Mouse (Mus musculus) bone marrow macrophage, adult 2 months (primary cell): ENCODE data around the gene Eaf2. TPM values are rescaled to one million over a fixed set of nuclear protein-coding genes. Genes with fewer than 3 reads are reported as not detected.
A peak's percentile ranks its signal among the peaks of the same experiment; 100 is the strongest.
"Not testable (repeated sequence)": the region's sequence is repeated elsewhere in the genome, so short reads cannot be mapped to it uniquely, and the experiment has no call there.

Source experiments
- H3K27ac ChIP-seq: 2 replicates; pipeline ENCODE4 v1.5.1; 2012; ENCODE audit warnings: low read depth, low read length; ENCODE audit not compliant: insufficient read depth
- H3K4me1 ChIP-seq: 2 replicates; pipeline ENCODE4 v1.6.1; 2012; ENCODE audit warnings: low read length; ENCODE audit not compliant: control insufficient read depth, insufficient read depth
- H3K4me3 ChIP-seq: 2 replicates; pipeline ENCODE4 v1.5.1; 2012; ENCODE audit warnings: mild to moderate bottlenecking, low read length, moderate library complexity; ENCODE audit not compliant: insufficient read depth
- CTCF ChIP-seq: IDR thresholded peaks from 2 replicates; pipeline ENCODE4 v1.5.1; 2012; ENCODE audit warnings: low read depth, mild to moderate bottlenecking, low read length, moderate library complexity
- POLR2A ChIP-seq: IDR thresholded peaks from 2 replicates; pipeline ENCODE4 v1.6.1; 2012; ENCODE audit warnings: mild to moderate bottlenecking, low read depth, low read length, borderline replicate concordance
- polyA plus RNA-seq: library from polyadenylated mRNA; stranded (reverse); fragments of >200 nt; gene quantifications from 2 replicates; pipeline ENCODE4 v1.2.4, GENCODE M21; 2012; ENCODE audit not compliant: missing spikeins, insufficient read depth, insufficient read length

The Eaf2 gene
- polyA plus RNA-seq, 1 experiment: 1.3 TPM

DNA sequence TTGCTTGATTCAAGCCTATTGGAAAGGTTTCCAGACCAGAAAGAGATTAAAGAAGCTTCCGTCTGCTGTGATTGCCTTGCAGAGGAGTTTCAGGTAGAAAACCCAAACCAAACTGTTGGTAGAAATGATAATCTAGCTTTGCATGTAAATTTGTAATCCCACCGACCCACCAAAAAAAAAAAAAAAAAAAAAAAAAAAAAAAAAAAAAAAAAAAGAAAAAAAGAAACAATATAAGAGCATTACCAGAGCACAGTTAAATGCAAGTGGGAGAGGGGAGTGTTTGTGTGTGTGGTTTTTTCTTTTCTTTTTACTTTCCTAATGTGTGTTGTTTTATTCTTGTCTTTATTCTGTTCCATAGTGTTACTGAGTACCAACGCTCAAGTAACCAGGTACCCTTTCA is 23.6 kb downstream of the Eaf2 start:
- no peak for TF ChIP-seq POLR2A
- no peak for TF ChIP-seq CTCF
- Histone ChIP-seq H3K4me3 (no peak overlapping the region), H3K27ac (no peak overlapping the region), H3K4me1 (no peaks in the 10 kb centered on the region)

DNA sequence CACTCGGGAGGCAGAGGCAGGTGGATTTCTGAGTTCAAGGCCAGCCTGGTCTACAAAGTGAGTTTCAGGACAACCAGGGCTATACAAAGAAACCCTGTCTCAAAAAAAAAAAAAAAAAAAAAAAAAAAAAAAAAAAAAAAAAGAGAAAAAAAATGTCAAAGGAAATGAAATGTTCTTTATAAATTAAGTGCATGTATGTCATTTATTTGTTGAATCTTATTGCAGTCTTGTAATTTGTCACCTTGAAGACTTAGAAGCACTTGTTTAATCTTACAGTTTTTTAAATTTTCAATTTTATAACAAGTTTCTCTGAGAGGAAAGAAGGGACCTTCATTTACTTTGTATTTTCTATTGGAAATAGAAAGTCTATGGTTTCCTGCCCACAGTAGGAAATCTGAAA is 27.9 kb downstream of the Eaf2 start:
- not testable (repeated sequence) for H3K27ac ChIP-seq, H3K4me3 ChIP-seq, H3K4me1 ChIP-seq

DNA sequence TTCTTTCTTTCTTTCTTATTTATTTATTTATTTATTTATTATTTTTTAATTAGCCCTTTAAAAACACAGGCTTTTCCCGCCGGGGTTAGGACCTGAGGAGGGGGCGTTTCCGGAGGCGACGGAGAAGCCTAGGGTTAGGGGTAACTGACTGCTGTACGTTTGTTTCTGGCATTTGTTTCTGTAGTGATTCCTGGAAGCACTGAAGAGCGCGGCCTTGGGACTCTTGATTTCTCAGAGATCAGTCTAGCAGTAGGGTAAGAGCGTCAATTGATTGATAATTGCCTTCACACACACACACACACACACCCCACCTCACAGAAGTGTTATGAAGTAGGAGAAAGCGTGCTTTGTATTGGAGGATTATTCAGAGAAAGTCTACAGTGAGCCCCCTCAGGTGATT is 46.0 kb downstream of the Eaf2 start:
- Histone ChIP-seq H3K4me1 (peaks cover 5% of the 10 kb centered on the region), H3K4me3 (peak overlapping the region; percentile 93), H3K27ac (no peak overlapping the region)
- no peak for TF ChIP-seq CTCF
- no peak for TF ChIP-seq POLR2A

DNA sequence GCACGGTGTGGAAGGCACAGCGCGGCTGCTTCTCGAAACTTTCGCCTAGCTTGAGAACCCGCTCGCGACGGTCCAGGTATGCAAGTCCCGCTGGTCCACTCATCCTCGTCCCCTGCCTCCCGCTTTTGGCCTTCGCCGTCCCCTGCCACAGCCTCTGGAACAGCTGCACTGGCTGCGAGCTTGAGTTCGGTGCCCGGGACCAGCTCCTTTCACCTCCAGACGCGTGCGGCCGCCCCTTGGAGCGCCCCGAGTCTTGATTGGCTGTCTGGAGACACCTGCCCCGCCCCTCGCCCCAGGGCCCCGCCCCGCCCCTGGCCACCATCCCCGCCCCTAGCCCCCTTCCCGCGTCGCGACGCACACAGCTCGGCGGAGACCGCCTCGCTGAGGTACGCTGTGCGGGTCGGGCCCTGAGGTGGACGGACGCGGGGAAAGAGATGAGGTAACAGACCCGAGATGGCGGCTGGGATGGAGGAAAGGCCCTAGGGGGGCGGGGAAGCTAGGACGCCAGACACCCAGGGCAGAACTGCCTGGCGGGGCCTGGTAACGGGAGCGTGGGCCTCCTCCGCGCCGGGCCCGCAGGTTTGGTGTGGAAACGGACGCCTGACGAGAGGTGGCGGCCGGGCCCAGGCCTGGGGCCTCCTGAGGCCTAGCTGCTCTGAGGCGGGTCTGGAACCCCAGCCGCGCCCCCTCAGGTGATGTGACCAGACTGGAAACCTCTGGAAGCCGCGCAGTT is 46.6 kb downstream of the Eaf2 start, which contains the start of gene Iqcb1:
Gene Iqcb1, plus strand, starts transcription at position 332 of the 733 bp plus-strand sequence.
- no peak for TF ChIP-seq POLR2A
- no peak for TF ChIP-seq CTCF
- H3K4me1 ChIP-seq: peaks cover 5% of the 10 kb centered on the region
- peak within 1 kb of the TSS; percentile 93 for H3K4me3 ChIP-seq
- H3K27ac ChIP-seq: no peak within 1 kb of the TSS

DNA sequence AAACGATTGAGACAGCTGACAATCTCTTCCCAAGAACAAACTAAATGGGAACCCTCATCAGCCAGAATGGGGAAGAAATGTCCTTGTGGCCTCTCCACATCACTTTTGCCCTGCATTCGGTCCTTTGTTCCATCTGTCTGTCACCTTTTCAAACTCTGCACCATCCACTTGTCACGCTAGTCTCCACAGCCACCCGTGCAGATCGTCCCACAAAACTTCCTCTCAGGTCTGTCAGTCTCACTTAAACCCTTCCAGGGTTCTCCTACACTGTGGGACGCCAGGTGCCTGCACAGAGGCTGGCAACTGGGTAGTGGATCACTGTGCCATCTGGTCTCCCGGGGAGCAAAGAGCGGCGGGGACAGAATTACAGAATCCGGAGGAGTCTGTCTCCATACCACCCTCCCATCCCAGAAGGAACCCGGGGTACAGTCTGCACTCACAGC is 47.2 kb downstream of the Eaf2 start:
- Histone ChIP-seq H3K4me1 (peaks cover 5% of the 10 kb centered on the region), H3K27ac (no peak overlapping the region), H3K4me3 (peak overlapping the region; percentile 93)
- no peak for TF ChIP-seq CTCF
- no peak for TF ChIP-seq POLR2A

DNA sequence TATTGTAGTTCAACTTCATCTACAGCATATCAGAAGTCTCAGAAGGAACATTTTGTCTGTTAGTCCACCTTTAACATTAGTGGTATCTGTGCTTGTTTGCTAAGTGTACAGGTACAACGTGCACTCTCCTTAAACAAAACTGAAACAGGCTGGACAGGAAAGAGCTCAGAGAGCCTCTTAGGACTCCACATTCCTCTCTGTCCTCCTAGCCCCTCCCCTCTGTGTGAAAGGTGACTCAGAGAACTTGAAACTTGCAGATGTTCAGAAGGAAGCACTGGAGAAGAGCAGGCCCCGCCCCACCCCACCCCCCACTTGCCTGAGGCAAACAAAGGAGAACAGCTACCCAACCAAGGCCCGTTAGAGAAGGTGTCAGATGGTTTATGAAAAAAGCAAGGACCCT is 53.3 kb downstream of the Eaf2 start:
- H3K4me1 ChIP-seq: peaks cover 6% of the 10 kb centered on the region
- TF ChIP-seq CTCF (no peak), POLR2A (no peak)
- H3K4me3 ChIP-seq: no peak overlapping the region
- no peak overlapping the region for H3K27ac ChIP-seq

DNA sequence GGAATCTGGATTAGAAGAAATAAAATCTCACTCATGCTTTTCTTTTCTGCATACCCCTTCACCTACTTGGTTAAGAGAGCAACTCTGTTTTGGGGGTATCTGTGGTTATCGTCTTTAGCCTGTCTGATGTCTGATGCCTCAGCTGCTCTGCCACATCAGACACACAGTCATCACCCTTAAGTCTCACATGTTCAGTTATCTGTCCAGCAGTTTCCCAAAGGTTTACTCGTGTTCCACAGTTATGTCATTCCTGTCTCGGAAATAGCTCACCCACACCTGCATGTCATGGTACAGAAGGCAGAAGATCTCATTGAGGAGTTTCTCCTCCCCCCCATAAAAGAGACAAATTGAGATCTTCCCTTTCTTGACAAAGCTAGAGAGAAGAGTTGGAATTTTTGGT is 54.1 kb downstream of the Eaf2 start:
- Histone ChIP-seq H3K4me3 (no peak overlapping the region), H3K4me1 (peaks cover 6% of the 10 kb centered on the region), H3K27ac (no peak overlapping the region)
- TF ChIP-seq CTCF (no peak), POLR2A (no peak)

DNA sequence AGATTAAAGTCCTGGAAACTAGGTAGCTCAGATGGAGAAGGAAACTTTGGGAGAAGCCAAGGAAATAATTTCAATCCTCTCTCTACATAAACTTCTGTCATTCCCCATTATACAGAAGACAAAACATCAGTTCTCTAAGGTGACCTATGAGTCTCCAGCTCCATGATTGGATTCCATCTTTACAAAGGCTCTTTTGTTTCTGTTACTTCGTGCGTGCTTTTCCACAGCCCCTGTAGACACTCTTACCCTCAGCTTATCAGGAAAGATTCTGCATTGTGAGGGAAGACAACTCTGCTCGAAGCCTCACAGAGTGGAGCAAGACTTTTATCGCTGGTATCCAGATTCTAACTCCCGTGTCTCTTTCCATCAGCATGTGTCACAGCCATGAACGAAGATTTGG is 54.8 kb downstream of the Eaf2 start:
- H3K27ac ChIP-seq: no peak overlapping the region
- no peak overlapping the region for H3K4me3 ChIP-seq
- TF ChIP-seq CTCF (no peak), POLR2A (no peak)
- peaks cover 6% of the 10 kb centered on the region for H3K4me1 ChIP-seq

DNA sequence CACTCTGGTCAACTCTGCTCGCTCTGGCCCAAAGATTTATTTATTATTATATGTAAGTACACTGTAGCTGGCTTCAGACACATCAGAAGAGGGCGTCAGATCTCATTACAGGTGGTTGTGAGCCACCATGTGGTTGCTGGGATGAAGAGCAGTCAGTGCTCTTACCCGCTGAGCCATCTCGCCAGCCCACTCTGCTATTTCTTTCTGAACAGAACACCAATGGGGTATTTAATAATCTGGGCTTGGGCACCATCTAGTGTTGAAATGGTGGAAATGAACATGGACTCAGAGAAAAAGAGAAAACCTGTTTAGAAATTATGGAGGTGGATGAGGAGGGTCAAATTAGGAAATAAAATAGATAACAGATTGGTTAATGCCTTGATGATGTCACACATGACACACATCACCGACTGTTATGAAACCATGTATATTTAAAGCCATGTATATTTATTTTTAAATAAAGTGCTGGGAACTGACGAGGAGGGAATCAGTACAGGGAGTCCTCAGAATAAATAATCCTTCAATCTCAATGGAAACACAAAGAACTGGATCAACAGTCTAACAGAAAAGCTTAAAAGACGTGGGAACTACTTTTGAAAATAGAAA is 57.4 kb downstream of the Eaf2 start:
- Histone ChIP-seq H3K4me3 (no peak overlapping the region), H3K4me1 (peaks cover 6% of the 10 kb centered on the region), H3K27ac (no peak overlapping the region)
- TF ChIP-seq POLR2A (no peak), CTCF (0 out of 2 replicates have a peak, but pooled peaks have one; percentile 24)

DNA sequence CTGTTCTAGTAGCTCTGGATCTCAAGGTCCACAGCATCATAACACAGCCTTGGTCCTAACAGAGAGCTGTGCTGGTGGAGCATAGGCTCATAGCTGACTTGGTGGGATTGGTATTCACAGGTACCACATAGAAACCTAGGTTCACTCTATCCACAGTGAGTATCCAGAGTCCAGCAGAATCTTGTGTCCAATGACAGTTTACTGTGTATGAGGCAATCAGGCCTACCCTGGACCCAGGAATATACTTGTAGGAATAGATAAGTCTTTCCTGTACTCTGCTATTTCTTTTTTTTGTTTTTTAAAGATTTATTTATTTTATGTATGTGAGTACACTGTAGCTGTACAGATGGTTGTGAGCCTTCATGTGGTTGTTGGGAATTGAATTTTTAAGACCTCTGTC is 57.9 kb downstream of the Eaf2 start:
- no peak for TF ChIP-seq CTCF
- no peak for TF ChIP-seq POLR2A
- Histone ChIP-seq H3K4me1 (peaks cover 5% of the 10 kb centered on the region), H3K4me3 (no peak overlapping the region), H3K27ac (no peak overlapping the region)
